Mouse (Mus musculus) frontal cortex, adult (tissue): ENCODE data around the gene Abat.

Source experiments
- ATAC-seq: cut with Nextera tagmentation; 2 replicates; pipeline ENCODE4 v1.9.2; 2017; ENCODE audit warnings: mild to moderate bottlenecking, moderate library complexity, mixed read lengths; ENCODE audit not compliant: low TSS enrichment

The Abat gene

GRCm38 (mm10) chr16:8631428-8631827, 118.2 kb downstream of the Abat start:
- no peak for ATAC-seq

- ATAC-seq = no peak; the same call in 1 of the 2 replicates
Measured at GRCm38 (mm10) chr16:8636867-8637216, 123.6 kb downstream of the Abat start.

- ATAC-seq = peak; percentile 96
Measured at GRCm38 (mm10) chr16:8637217-8638051, 124.2 kb downstream of the Abat start, which contains the start of the genes Pmm2 and Tmem186. Gene Pmm2 (plus strand): TSS chr16:8637674. Gene Tmem186 (minus strand): TSS chr16:8637712.

- ATAC-seq = no peak
Measured at GRCm38 (mm10) chr16:8638131-8638530, 124.9 kb downstream of the Abat start.

- ATAC-seq = no peak
Measured at GRCm38 (mm10) chr16:8639466-8640191, 126.4 kb downstream of the Abat start.

GRCm38 (mm10) chr16:8643855-8644254, 130.6 kb downstream of the Abat start:
- peak; percentile 85 for ATAC-seq

GRCm38 (mm10) chr16:8645546-8645945, 132.3 kb downstream of the Abat start:
- ATAC-seq = 0 out of 2 replicates have a peak, but pooled peaks have one; percentile 41

- ATAC-seq = no peak
Measured at GRCm38 (mm10) chr16:8650007-8650406, 136.8 kb downstream of the Abat start.

- ATAC-seq = no peak
Measured at GRCm38 (mm10) chr16:8655108-8655507, 141.9 kb downstream of the Abat start.

GRCm38 (mm10) chr16:8655599-8655998, 142.4 kb downstream of the Abat start:
- no peak for ATAC-seq

- no peak for ATAC-seq
Measured at GRCm38 (mm10) chr16:8656256-8656655, 143.0 kb downstream of the Abat start.

- no peak for ATAC-seq
Measured at GRCm38 (mm10) chr16:8658349-8658748, 145.1 kb downstream of the Abat start.

GRCm38 (mm10) chr16:8658764-8659163, 145.5 kb downstream of the Abat start:
- ATAC-seq = no peak

- no peak for ATAC-seq
Measured at GRCm38 (mm10) chr16:8663022-8663421, 149.8 kb downstream of the Abat start.

- ATAC-seq = no peak
Measured at GRCm38 (mm10) chr16:8663606-8664539, 150.6 kb downstream of the Abat start.

GRCm38 (mm10) chr16:8665367-8665766, 152.1 kb downstream of the Abat start:
- no peak for ATAC-seq

- ATAC-seq = no peak
Measured at GRCm38 (mm10) chr16:8666452-8666851, 153.2 kb downstream of the Abat start.

- no peak for ATAC-seq
Measured at GRCm38 (mm10) chr16:8667261-8667660, 154.0 kb downstream of the Abat start.

GRCm38 (mm10) chr16:8667814-8668213, 154.6 kb downstream of the Abat start:
- no peak for ATAC-seq

GRCm38 (mm10) chr16:8668386-8668785, 155.2 kb downstream of the Abat start:
- ATAC-seq = no peak

GRCm38 (mm10) chr16:8669432-8669831, 156.2 kb downstream of the Abat start:
- ATAC-seq = no peak
